Mouse (Mus musculus): ENCODE results near the gene Wdr20.

- TF ChIP-seq POLR2A (IDR thresholded peaks at IDR 0.05; ENCODE audit: low read depth, low read length): no peak
- no peak for TF ChIP-seq CTCF (IDR thresholded peaks at IDR 0.05; ENCODE audit: extremely low read depth, insufficient read length, insufficient replicate concordance, low read depth, low read length)
Observed at GRCm38 (mm10) chr12:110771961-110772360, 34.2 kb downstream of the Wdr20 start.
